9 mouse cellular contexts compared by ENCODE assay signal in genomic region chr14:76247664-76248063, GRCm38 (mm10).
A peak's percentile ranks its signal among the peaks of the same experiment; 100 is the strongest.
DNase-seq lines count a peak whose midpoint lies in the region; ATAC-seq and TF ChIP-seq lines count a peak whose summit lies in the region.
"Had no signal": no experiment of that assay in that cellular context is flagged by ENCODE, and none has a peak within 500 bp of the region (broad histone marks: within the 10 kb centered on the region; RNA-seq: fewer than 3 reads in every experiment).

No protein-coding gene starts in this region.

- intact Hi-C loops in gastrocnemius, adult 2 months (cut with DNase I): no loop called here

- no peak for TF ChIP-seq POLR2A in thymus, adult 2 months (IDR thresholded peaks at IDR 0.05; ENCODE audit: control insufficient read depth, extremely low read depth, insufficient read depth, low read length, poor library complexity)

- no peaks in the 10 kb centered on the region for H3K36me3 ChIP-seq in liver, embryonic 12.5 days
- H3K36me3 ChIP-seq in thymus, adult 2 months (ENCODE audit: control insufficient read depth, insufficient read depth, low read length): no peaks in the 10 kb centered on the region

- H3K4me3 ChIP-seq in gastrocnemius, adult 2 months: no peak overlapping the region
- H3K4me3 ChIP-seq in liver, embryonic 12.5 days: no peak overlapping the region
- H3K4me3 ChIP-seq in thymus, adult 2 months (ENCODE audit: control insufficient read depth, insufficient read depth, low read length): no peak overlapping the region

- H3K9me3 ChIP-seq in liver, embryonic 12.5 days (replicated peaks): no peaks in the 10 kb centered on the region

- 70% methylated on average over 4 of the region's 4 CpGs for WGBS in liver, embryonic 12.5 days (ENCODE audit: insufficient replicate concordance)
- 90% methylated on average over 4 of the region's 4 CpGs for WGBS in thymus, adult 2 months

- H3K9ac ChIP-seq in liver, embryonic 12.5 days: no peak overlapping the region

- peak; percentile 45 for TF ChIP-seq CTCF in gastrocnemius, adult 2 months (IDR thresholded peaks at IDR 0.05)
- TF ChIP-seq CTCF in thymus, adult 2 months (IDR thresholded peaks at IDR 0.05; ENCODE audit: borderline replicate concordance, control insufficient read depth, extremely low read depth, insufficient read depth, low read length, poor library complexity): no peak

- no peak overlapping the region for H3K4me2 ChIP-seq in liver, embryonic 12.5 days

- ATAC-seq in liver, embryonic 12.5 days: no peak
- ATAC-seq: midbrain, embryonic 16.5 days had no signal

- peak; percentile 40 for DNase-seq in gastrocnemius, adult 2 months
- no peak for DNase-seq in gastrocnemius, postnatal 25 days
- DNase-seq in liver (peak; percentile 27), adipocyte (ENCODE audit: low spot score) (peak; percentile 3)
- DNase-seq in thymus, adult 2 months: peak; percentile 39
- DNase-seq in frontal cortex, postnatal 10 days (ENCODE audit: low spot score in 2 of 2): no peak
- no peak for DNase-seq in heart, adult 8-10 months (ENCODE audit: low spot score)

- no peak overlapping the region for H3K27ac ChIP-seq in gastrocnemius, adult 2 months
- no peak overlapping the region for H3K27ac ChIP-seq in liver, embryonic 12.5 days
- H3K27ac ChIP-seq in thymus, adult 2 months (ENCODE audit: control insufficient read depth, insufficient read depth, low read length): no peak overlapping the region

- H3K27me3 ChIP-seq in liver, embryonic 12.5 days (replicated peaks): no peaks in the 10 kb centered on the region
- no peaks in the 10 kb centered on the region for H3K27me3 ChIP-seq in thymus, adult 2 months (ENCODE audit: control insufficient read depth, insufficient read depth, low read length)

- H3K4me1 ChIP-seq in liver, embryonic 12.5 days: peaks cover 39% of the 10 kb centered on the region
- H3K4me1 ChIP-seq in thymus, adult 2 months (replicated peaks; ENCODE audit: control insufficient read depth, insufficient read depth, low read length): no peaks in the 10 kb centered on the region

Comparison
In these comparisons a context has a peak if more than half of its experiments do, and no peak if none do; other contexts are left out.
1. DNase-seq: peak in gastrocnemius, adult 2 months (single experiment), liver (single experiment), adipocyte (single experiment) and thymus, adult 2 months (single experiment); none in gastrocnemius, postnatal 25 days (single experiment), frontal cortex, postnatal 10 days (0 of 2) and heart, adult 8-10 months (single experiment).